Mouse (Mus musculus) layer of hippocampus, postnatal 25 days (tissue): Measurements from ENCODE around the gene Prdm10. TPM values are rescaled to one million over a fixed set of nuclear protein-coding genes. Genes with fewer than 3 reads are reported as not detected.

Experiments used
- DNase-seq, 2 experiments: peaks; one replicate each; pipeline ENCODE4 v3.0.0; 2022; ENCODE audit warnings: mixed read lengths in 2 of 2, low spot score in 1 of 2; ENCODE audit errors: extremely low spot score in 1 of 2
- total RNA-seq, 2 experiments: library from RNA; stranded (reverse); gene quantifications; 2 replicates each; pipeline ENCODE4 v1.2.3; 2021

Prdm10 gene
- total RNA-seq, 2 experiments from 2014 or later, result 18.7 to 21.0 TPM

DNA sequence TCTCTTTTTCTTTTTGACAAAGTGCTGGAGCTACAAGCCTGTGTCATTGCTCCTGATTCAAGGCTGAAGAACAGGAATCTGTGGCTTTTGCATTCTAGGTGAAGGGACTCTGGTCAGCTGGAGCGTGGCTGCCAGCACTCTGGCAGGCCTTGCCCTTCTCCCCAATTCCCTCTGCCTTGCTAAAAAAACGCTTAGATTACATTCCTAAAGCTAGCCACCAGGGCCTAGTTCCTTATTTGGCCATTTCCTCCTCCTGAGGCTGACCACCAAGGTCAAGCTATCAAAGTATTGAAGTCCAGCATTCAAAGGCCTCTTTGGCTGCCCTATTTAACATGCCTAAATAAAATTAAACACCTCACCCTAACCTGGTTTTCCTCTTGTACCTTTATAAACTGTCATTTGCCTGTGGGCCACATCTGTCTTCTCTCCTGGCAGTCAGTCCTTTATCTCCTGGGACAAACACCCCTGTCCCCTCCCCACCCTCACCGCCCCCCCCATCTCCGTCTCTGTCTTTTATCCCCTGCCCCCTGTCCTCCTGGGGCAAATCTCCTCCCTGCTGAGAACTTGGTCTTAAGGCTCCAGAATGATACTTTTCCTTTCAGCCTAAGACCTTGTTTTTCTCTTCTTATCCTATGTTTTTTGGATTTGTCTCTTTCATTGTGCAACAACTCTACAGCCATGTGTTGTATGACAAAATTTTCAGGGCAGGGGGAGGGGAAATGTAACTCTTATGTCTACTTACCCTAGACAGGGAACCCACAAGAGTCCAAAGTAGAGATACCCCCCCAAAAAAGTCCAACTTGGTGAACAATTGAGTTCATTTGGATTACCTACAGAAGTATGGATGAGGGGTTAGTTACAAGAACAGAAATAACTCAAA, 17.9 kb upstream of the Prdm10 start:
- DNase-seq, result no peak

DNA sequence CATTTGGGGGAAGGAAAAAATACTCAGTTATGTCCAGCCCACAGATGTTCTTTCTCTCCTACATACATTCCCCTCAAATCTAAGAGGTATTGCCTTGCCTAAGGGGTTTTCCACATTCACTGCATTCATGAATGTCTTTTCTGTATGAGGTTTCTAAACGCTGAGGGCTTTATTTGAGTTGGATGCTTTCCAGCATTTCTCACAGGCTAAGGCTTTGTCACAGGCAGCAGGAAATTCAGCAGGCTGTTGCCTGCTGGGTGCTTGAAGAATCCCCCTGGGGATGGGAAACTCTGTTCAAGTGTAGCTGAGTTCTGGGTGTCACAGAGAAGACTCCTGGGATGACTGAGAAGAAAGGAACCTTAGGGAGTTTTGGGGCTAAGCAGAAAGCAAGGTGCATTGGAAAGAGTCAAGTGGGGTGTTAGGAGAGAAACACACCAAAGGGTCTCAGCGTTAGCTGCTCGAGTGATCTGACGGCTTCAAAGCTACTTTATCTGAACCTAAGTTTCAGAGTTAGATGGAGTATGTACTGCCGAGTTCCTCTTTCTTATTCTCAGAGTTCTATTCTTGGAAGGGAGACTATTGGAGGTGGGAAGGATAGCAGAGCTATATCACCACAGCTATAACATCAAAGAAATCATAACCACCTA, 14.2 kb upstream of the Prdm10 start:
- DNase-seq, result no peak

- DNase-seq, result no peak
These were observed 8.9 kb upstream of the Prdm10 start for GRCm38 (mm10) chr9:31271221-31272015.

DNA sequence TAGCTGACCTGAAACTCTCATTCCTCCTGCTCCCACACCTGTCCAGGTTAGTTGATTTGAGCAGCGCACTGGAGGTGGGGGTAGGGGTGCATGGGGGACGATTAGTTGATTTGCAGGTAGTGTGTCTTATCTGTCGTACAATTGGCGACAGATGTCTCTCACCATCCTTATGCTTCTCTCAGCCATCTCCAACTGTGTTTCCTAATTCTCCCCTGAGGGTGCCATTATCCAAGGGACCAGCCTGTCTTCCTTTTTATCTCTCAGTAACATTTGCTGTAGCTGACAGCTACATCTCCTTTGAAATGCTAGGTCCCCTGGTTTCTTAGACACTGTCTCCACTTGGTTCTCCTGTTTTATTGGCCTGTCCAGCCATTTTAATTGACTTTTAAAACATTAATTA, 8.2 kb upstream of the Prdm10 start:
- no peak for DNase-seq

- DNase-seq, result no peak
These were observed 1.7 kb upstream of the Prdm10 start for GRCm38 (mm10) chr9:31278651-31279050.

GRCm38 (mm10) chr9:31279306-31279705, 1.0 kb upstream of the Prdm10 start:
- no peak for DNase-seq

DNA sequence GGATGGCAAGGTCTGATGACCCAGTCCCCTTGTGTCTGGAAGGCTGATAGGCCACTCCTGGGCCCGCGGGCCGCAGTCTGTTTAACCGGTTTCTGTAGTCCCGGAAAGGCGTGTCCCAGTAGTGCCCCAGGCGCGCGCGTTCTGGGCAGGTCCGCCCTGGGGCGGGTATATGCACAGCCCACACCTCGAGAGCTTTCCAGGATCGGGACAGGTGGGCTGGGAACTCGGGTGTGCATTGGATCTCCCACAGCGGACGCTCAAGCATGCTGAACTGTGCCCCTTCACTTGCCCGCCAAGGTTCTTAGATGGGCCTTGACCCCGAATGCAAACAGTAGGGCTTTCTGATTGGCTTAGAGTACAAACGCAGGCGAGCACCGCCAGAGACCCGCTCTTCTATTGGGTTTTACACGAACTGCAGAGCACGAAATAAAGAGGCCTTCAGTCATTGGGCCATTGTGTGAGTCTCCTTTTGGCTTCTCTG, 413 bp upstream of the Prdm10 start:
- DNase-seq, result peak in 1 of 2 experiments; percentile 67

DNA sequence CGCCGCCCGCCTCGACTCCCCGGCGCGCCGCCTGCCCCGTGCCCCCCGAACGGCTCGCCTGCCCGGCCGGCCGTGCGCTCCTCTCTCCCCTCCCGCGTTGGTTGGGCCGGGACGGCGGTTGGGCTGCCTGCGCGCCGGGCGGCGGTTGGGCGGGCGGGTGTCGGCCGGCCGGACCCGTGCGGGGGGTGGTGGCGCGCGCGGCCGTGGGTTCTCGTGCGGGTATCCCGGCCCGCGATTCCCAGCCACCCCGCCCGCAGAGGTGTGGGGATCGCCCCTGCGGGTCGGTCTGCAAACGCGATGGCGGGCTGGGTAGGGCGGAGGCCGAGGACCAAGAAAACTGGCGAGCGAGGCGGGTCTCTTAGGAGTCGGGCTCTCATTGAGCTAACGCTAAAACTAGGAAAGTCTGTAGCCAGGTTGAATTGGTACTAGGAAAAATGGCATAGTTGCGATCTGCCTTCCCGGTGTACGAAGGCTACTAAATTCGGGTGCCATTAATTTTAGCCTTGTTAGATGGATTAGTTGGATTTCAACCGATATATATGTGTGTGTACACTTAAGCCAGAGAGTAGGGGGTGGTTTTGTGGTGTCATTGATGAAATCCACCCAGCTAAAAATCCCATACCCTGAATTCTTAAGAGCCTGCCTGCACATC, 799 bp downstream of the Prdm10 start:
- DNase-seq, result peak; percentile 52 to 77

DNA sequence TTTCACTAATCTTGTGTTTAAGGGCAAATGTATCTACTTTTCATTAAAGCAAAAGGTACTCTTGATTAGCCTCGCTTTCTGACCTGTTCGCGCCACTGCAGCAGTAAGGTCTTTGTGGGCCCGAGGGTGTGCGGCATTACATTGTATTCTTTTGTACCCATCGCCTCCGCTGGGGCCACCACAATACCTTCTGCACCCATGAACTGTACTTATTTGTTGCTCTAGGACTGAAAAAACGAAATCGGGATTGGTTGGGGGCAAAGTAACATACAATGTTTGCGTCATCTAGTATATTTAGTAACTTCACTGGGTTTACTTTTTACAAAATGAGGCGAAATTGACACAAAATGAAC, 1.3 kb downstream of the Prdm10 start:
- peak in 1 of 2 experiments; percentile 11 for DNase-seq

GRCm38 (mm10) chr9:31282536-31282935, 2.2 kb downstream of the Prdm10 start:
- DNase-seq, result no peak

- no peak for DNase-seq
These were observed 2.7 kb downstream of the Prdm10 start for GRCm38 (mm10) chr9:31283044-31283443.

DNA sequence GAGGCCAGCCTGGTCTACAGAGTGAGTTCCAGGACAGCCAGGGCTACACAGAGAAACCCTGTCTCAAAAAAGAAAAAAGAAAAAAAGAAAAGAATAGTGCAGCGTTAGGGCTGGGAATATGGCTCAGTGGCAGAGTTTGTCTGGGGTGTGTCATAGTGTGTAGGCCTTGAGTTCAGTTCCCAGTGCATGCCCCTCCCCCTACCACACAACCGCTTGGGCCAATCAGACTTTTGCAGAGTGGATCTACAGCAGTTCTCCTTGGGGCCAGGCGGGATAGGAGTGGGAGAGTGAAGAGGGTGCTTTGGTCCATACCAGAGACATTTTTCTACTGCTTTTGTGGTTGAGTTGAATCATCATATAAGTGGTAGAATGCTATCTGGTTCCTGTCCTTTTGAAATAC, 3.6 kb downstream of the Prdm10 start:
- DNase-seq, result no peak

DNA sequence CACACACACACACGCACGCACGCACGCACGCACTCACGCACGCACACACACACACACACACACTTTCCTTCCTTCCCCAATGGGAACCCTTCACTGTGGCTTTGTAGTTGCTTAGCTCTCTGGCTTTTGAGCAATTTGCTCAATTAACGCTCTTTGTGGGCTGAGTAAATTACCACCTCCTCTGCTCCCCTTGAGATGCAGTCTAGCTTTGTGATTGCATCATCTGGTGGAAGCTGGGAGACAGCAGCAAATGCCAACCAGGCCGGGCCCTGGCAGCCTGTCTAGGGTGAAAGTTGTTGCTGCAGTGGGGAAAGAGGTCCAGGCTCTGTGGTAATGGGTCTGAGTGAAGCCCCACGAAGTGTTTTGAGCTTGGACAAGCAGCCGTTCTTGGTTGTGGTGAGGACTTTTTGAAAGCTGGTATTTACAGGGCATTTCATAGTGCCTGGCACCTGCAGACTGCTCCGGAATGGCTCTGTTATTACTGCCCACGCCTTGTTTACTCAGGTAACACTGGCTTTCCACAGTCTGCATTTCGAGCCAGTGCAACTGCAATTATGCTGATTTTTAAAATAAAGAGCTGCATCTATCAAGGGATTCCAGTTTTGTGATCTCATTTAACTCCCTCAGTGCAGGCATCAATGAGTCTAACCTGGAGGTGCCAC, 10.0 kb downstream of the Prdm10 start:
- DNase-seq, result peak in 1 of 2 experiments; percentile 13

DNA sequence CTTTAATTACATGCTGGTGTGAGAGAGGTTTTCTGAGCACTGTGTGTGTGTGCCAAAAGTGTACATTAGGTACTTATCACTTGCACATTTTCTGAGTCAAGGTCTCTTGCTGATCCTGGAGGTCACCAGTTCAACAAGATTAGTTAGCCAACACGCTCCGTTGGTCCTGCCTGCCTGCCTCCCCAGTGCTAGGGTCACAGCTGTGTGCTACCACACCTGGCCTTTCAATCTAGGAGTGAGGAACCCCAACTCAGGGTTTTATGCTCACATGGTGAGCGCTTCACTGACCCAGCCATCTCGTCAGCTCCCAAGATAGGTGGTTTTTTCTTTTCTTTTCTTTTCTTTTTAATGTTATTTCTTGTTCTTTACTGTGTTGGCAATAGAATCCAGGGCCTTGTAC, 11.6 kb downstream of the Prdm10 start:
- DNase-seq, result no peak

DNA sequence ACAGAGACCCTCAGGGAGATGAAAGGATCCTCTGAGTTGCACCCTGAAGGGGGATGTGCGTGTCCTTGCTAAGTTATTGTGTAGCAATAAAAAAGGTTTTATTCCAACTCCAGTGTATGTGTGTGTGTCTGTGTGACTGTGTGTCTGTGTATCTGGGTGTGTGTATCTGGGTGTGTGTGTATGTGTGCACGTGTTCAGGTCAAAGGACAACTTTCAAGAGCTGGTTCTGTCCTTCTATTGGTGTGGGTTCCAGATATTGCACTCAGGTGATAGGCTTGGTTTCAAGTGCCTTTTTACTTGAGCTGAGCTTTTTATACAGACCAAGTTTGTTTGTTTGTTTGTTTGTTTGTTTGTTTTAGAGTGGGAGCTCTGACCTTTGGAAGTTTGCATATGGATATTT, 12.9 kb downstream of the Prdm10 start:
- no peak for DNase-seq

DNA sequence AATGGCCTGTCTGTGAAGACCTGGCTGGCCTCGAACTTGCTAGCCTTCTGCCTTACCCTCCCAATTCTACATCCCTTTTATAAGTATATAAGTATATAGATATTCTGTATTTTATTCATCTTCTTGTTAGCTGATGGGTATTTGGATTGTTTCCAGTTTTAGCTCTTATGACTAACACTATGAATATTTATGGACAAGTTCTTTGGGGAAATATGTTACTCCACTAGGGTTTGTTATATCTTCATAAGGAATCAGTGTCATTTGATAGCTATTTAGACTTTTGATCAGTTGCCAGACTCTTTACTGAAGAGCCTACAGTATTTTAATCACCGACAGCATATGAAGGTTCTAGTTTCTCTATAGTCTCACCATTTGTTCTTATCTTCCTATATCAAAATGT, 15.0 kb downstream of the Prdm10 start:
- DNase-seq, result no peak

GRCm38 (mm10) chr9:31296293-31296692, 16.0 kb downstream of the Prdm10 start:
- no peak for DNase-seq

DNA sequence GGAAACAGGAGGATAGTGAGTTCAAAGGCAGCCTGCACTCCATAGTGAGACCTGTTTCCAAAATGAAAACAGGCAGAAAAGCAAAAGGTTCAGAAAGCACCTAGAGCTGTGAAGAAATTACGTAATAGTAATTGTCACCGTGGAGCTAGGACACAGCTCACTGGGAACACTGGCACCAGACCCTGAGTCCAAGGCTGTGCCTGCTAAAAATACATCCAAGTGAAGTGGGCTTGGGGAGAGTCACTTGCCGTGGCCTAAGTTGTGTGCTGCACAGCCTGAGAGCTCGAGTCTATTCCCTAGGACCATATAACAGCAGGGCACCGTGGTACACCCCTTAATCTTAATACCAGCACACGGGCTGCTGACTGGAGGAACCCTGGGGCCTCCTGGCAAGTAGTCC, 18.4 kb downstream of the Prdm10 start:
- no peak for DNase-seq

DNA sequence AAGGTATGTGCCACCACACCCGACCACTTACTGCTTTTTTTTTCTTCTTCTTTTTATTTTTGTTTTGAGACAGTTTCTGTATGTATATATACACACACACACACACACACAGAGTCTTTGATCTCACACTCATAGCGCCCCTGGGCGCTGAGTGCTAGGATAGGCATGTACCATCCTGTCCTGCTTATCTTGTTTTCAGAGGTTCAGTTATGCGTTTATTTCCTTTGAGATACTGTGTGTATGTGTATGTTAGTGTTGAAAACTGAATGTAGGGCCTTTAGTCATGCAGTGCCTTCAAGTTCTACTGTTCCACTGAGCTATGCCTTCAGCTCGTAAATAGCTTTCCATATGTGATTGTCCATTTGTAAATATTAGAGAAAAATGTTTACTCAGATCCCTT, 20.2 kb downstream of the Prdm10 start:
- no peak for DNase-seq

- no peak for DNase-seq
These were observed 20.8 kb downstream of the Prdm10 start for GRCm38 (mm10) chr9:31301107-31301506.
